Mouse (Mus musculus): ENCODE measurements around the gene Agt.
A peak's percentile ranks its signal among the peaks of the same experiment; 100 is the strongest.

DNA sequence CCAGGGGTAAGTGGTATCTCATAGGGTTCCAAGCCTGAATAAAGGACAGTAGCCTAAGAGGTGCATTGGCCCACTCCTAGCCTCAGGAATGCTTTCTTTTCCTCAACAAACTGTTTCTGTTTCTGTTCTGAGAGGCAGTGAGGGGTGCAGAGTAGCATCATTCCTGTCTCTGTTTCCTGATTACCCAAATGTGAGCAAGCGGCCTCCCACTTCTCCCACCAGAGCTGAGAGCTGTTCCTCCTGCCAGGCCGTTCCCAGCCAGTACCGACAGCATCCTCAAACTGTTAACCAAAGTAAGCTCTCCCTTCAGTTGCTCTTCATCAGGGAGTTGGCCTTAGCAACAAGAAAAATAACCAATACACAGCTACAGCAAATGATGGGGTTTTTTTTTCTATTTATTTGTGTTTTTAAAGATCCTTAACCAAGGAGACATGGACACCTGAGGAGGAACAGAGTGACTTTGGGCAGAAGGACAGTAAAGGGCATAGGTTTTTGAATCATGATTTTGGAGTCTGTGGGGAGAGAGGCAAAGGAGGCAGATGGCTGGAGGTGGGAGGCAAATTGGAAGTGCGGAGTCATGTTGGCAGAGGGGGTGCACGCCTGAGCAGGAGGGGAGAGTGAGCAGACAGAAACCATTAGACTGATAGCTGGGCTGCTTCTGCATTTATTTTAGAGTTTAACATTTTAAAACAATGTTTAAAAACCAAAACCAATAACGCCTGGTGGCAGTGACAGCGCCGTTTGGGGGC is 61.8 kb downstream of the Agt start:
- TF ChIP-seq CTCF (IDR thresholded peaks at IDR 0.05; ENCODE audit: extremely low read depth, insufficient read depth, low read length) = no peak
- peak; percentile 40; the same call in 1 of the 2 replicates for TF ChIP-seq POLR2A (IDR thresholded peaks at IDR 0.05; ENCODE audit: extremely low read depth, insufficient read depth, low read length)

Measured in cortical plate, adult 2 months (tissue).